Mouse (Mus musculus): ENCODE measurements around the gene Elp5. TPM values are rescaled to one million over a fixed set of nuclear protein-coding genes. Genes with fewer than 3 reads are reported as not detected.

Elp5 gene
- polyA plus RNA-seq, 1 experiment from 2014 or later: 157 TPM

GRCm38 (mm10) chr11:70001159-70001558 lies 18.8 kb upstream of the Elp5 start:
- Histone ChIP-seq H3K27me3 (ENCODE audit: control insufficient read depth, insufficient read depth, low read length) (no peaks in the 10 kb centered on the region), H3K4me1 (ENCODE audit: control insufficient read depth, insufficient read depth, low read length) (no peaks in the 10 kb centered on the region; the same call in 1 of the 2 replicates), H3K9me3 (replicated peaks; ENCODE audit: control insufficient read depth, low read length) (no peaks in the 10 kb centered on the region), H3K4me2 (ENCODE audit: low read depth, low read length) (peak overlapping the region; percentile 47), H3K9ac (replicated peaks; ENCODE audit: low read length) (peak overlapping the region; percentile 83), H3K27ac (replicated peaks; ENCODE audit: low read depth, low read length) (peak overlapping the region; percentile 94; the same call in 1 of the 2 replicates), H3K36me3 (replicated peaks; ENCODE audit: control insufficient read depth, insufficient read depth, low read depth, low read length) (peaks cover 14% of the 10 kb centered on the region), H3K4me3 (ENCODE audit: low read depth, low read length) (peak overlapping the region; percentile 85)
- DNase-seq (ENCODE audit: low spot score): no peak
- no peak for ATAC-seq (replicated peaks; ENCODE audit: insufficient number of reproducible peaks, low FRiP score, low TSS enrichment, low read depth)
- 14% methylated on average over 8 of the region's 8 CpGs for WGBS

- under 1% methylated on average over 47 of the region's 48 CpGs for WGBS
- peak within 1 kb of the TSS; percentile 85 for H3K4me3 ChIP-seq (ENCODE audit: low read depth, low read length)
- DNase-seq (ENCODE audit: low spot score) (peak; percentile 97), ATAC-seq (replicated peaks; ENCODE audit: insufficient number of reproducible peaks, low FRiP score, low TSS enrichment, low read depth) (peak; percentile 45; the same call in 1 of the 2 replicates)
- H3K4me1 ChIP-seq (ENCODE audit: control insufficient read depth, insufficient read depth, low read length): no peaks in the 10 kb centered on the region; the same call in 1 of the 2 replicates
- H3K4me2 ChIP-seq (ENCODE audit: low read depth, low read length): peak within 1 kb of the TSS; percentile 47
- peak within 1 kb of the TSS; percentile 94 for H3K27ac ChIP-seq (replicated peaks; ENCODE audit: low read depth, low read length)
- H3K9me3 ChIP-seq (replicated peaks; ENCODE audit: control insufficient read depth, low read length): no peaks in the 10 kb centered on the region
- H3K9ac ChIP-seq (replicated peaks; ENCODE audit: low read length): peak within 1 kb of the TSS; percentile 83
- H3K27me3 ChIP-seq (ENCODE audit: control insufficient read depth, insufficient read depth, low read length): no peaks in the 10 kb centered on the region
- H3K36me3 ChIP-seq (replicated peaks; ENCODE audit: control insufficient read depth, insufficient read depth, low read depth, low read length): peaks cover 11% of the 10 kb centered on the region
Measured at GRCm38 (mm10) chr11:70000396-70000898, 18.1 kb upstream of the Elp5 start, which contains the start of gene Dvl2. Dvl2 (plus strand) TSS chr11:70000595.

- DNase-seq (ENCODE audit: low spot score): no peak
- Histone ChIP-seq H3K9me3 (replicated peaks; ENCODE audit: control insufficient read depth, low read length) (no peaks in the 10 kb centered on the region), H3K9ac (replicated peaks; ENCODE audit: low read length) (no peak overlapping the region), H3K4me2 (ENCODE audit: low read depth, low read length) (no peak overlapping the region), H3K4me3 (ENCODE audit: low read depth, low read length) (no peak overlapping the region), H3K4me1 (ENCODE audit: control insufficient read depth, insufficient read depth, low read length) (no peaks in the 10 kb centered on the region; the same call in 1 of the 2 replicates), H3K27ac (replicated peaks; ENCODE audit: low read depth, low read length) (no peak overlapping the region), H3K27me3 (ENCODE audit: control insufficient read depth, insufficient read depth, low read length) (no peaks in the 10 kb centered on the region), H3K36me3 (replicated peaks; ENCODE audit: control insufficient read depth, insufficient read depth, low read depth, low read length) (peaks cover 11% of the 10 kb centered on the region)
- WGBS: 88% methylated on average over 8 of the region's 8 CpGs
- ATAC-seq (replicated peaks; ENCODE audit: insufficient number of reproducible peaks, low FRiP score, low TSS enrichment, low read depth): no peak
Measured at GRCm38 (mm10) chr11:69999666-70000065, 17.3 kb upstream of the Elp5 start.

GRCm38 (mm10) chr11:69998567-69999491 lies 16.5 kb upstream of the Elp5 start:
- Histone ChIP-seq H3K4me3 (ENCODE audit: low read depth, low read length) (0 out of 2 replicates have a peak overlapping the region, but pooled peaks have one; percentile 3), H3K27ac (replicated peaks; ENCODE audit: low read depth, low read length) (no peak overlapping the region), H3K4me1 (ENCODE audit: control insufficient read depth, insufficient read depth, low read length) (no peaks in the 10 kb centered on the region; the same call in 1 of the 2 replicates), H3K9me3 (replicated peaks; ENCODE audit: control insufficient read depth, low read length) (no peaks in the 10 kb centered on the region), H3K4me2 (ENCODE audit: low read depth, low read length) (no peak overlapping the region), H3K36me3 (replicated peaks; ENCODE audit: control insufficient read depth, insufficient read depth, low read depth, low read length) (peaks cover 11% of the 10 kb centered on the region), H3K27me3 (ENCODE audit: control insufficient read depth, insufficient read depth, low read length) (no peaks in the 10 kb centered on the region), H3K9ac (replicated peaks; ENCODE audit: low read length) (no peak overlapping the region)
- WGBS: 92% methylated on average over 27 of the region's 27 CpGs
- ATAC-seq (replicated peaks; ENCODE audit: insufficient number of reproducible peaks, low FRiP score, low TSS enrichment, low read depth): no peak
- DNase-seq (ENCODE audit: low spot score): no peak

- Histone ChIP-seq H3K4me2 (ENCODE audit: low read depth, low read length) (peak overlapping the region; percentile 50), H3K36me3 (replicated peaks; ENCODE audit: control insufficient read depth, insufficient read depth, low read depth, low read length) (peaks cover 11% of the 10 kb centered on the region), H3K27ac (replicated peaks; ENCODE audit: low read depth, low read length) (peak overlapping the region; percentile 97), H3K4me3 (ENCODE audit: low read depth, low read length) (peak overlapping the region; percentile 98), H3K4me1 (ENCODE audit: control insufficient read depth, insufficient read depth, low read length) (no peaks in the 10 kb centered on the region; the same call in none of the 2 replicates), H3K27me3 (ENCODE audit: control insufficient read depth, insufficient read depth, low read length) (no peaks in the 10 kb centered on the region), H3K9me3 (replicated peaks; ENCODE audit: control insufficient read depth, low read length) (no peaks in the 10 kb centered on the region), H3K9ac (replicated peaks; ENCODE audit: low read length) (peak overlapping the region; percentile 98)
- ATAC-seq (replicated peaks; ENCODE audit: insufficient number of reproducible peaks, low FRiP score, low TSS enrichment, low read depth) (peak; percentile 42), DNase-seq (ENCODE audit: low spot score) (peak; percentile 90)
- WGBS: under 1% methylated on average over 30 of the region's 44 CpGs
Measured at GRCm38 (mm10) chr11:69997070-69997509, 14.8 kb upstream of the Elp5 start.

GRCm38 (mm10) chr11:69996161-69997061 lies 14.1 kb upstream of the Elp5 start:
- Histone ChIP-seq H3K27ac (replicated peaks; ENCODE audit: low read depth, low read length) (peak overlapping the region; percentile 97), H3K4me2 (ENCODE audit: low read depth, low read length) (peak overlapping the region; percentile 50), H3K9ac (replicated peaks; ENCODE audit: low read length) (peak overlapping the region; percentile 98), H3K9me3 (replicated peaks; ENCODE audit: control insufficient read depth, low read length) (no peaks in the 10 kb centered on the region), H3K4me3 (ENCODE audit: low read depth, low read length) (peak overlapping the region; percentile 98), H3K27me3 (ENCODE audit: control insufficient read depth, insufficient read depth, low read length) (no peaks in the 10 kb centered on the region), H3K4me1 (ENCODE audit: control insufficient read depth, insufficient read depth, low read length) (no peaks in the 10 kb centered on the region; the same call in none of the 2 replicates), H3K36me3 (replicated peaks; ENCODE audit: control insufficient read depth, insufficient read depth, low read depth, low read length) (peaks cover 11% of the 10 kb centered on the region)
- DNase-seq (ENCODE audit: low spot score) (peak; percentile 69), ATAC-seq (replicated peaks; ENCODE audit: insufficient number of reproducible peaks, low FRiP score, low TSS enrichment, low read depth) (0 out of 2 replicates have a peak, but pooled peaks have one; percentile 0)
- WGBS: under 1% methylated on average over 58 of the region's 66 CpGs

GRCm38 (mm10) chr11:69995391-69995960 lies 13.2 kb upstream of the Elp5 start, which contains the start of gene Phf23:
Phf23 (plus strand) TSS chr11:69995777.
- ATAC-seq (replicated peaks; ENCODE audit: insufficient number of reproducible peaks, low FRiP score, low TSS enrichment, low read depth) (peak; percentile 77), DNase-seq (ENCODE audit: low spot score) (peak; percentile 98)
- H3K27me3 ChIP-seq (ENCODE audit: control insufficient read depth, insufficient read depth, low read length): no peaks in the 10 kb centered on the region
- peak within 1 kb of the TSS; percentile 97 for H3K27ac ChIP-seq (replicated peaks; ENCODE audit: low read depth, low read length)
- H3K4me3 ChIP-seq (ENCODE audit: low read depth, low read length): peak within 1 kb of the TSS; percentile 98
- no peaks in the 10 kb centered on the region; the same call in none of the 2 replicates for H3K4me1 ChIP-seq (ENCODE audit: control insufficient read depth, insufficient read depth, low read length)
- WGBS: 0% methylated on average over 35 of the region's 36 CpGs
- peak within 1 kb of the TSS; percentile 50 for H3K4me2 ChIP-seq (ENCODE audit: low read depth, low read length)
- H3K9ac ChIP-seq (replicated peaks; ENCODE audit: low read length): peak within 1 kb of the TSS; percentile 98
- peaks cover 11% of the 10 kb centered on the region for H3K36me3 ChIP-seq (replicated peaks; ENCODE audit: control insufficient read depth, insufficient read depth, low read depth, low read length)
- H3K9me3 ChIP-seq (replicated peaks; ENCODE audit: control insufficient read depth, low read length): no peaks in the 10 kb centered on the region
